Mouse (Mus musculus) olfactory bulb, adult 2 months (tissue): ENCODE measurements around the gene Btbd9.

ENCODE experiments used
- CTCF ChIP-seq: fragments of 200-500 bp; IDR thresholded peaks from 2 replicates; pipeline ENCODE4 v1.5.1; 2012; ENCODE audit warnings: low read depth, mild to moderate bottlenecking, low read length, moderate library complexity; ENCODE audit not compliant: insufficient read depth
- POLR2A ChIP-seq: fragments of 200-500 bp; IDR thresholded peaks from 2 replicates; pipeline ENCODE4 v1.6.1; 2012; ENCODE audit warnings: mild to moderate bottlenecking, low read depth, low read length, moderate library complexity; ENCODE audit not compliant: insufficient read depth

DNA sequence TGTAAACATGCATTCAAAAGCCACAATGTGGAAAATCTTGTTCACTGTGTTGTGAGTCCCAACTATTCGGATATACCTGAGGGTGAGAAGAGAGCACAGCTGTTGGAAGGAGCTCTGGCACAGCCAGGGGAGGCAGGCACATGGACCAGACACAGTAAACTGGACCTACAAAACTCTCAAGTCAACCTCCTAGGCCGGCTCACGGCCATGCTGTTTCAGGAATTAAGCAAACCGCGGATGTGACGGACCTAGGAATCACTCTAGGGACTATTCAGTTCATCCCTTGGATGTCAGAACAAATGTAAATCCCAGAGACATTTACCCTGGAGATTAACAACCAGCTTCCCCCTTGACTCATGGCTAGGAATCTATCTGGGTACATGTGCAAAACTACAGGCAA lies 242.0 kb downstream of the Btbd9 start:
- TF ChIP-seq CTCF (no peak), POLR2A (no peak)
